Mouse (Mus musculus): Measurements from ENCODE around the gene Ppp2r1b.
"Not testable (repeated sequence)": the region's sequence is repeated elsewhere in the genome, so short reads cannot be mapped to it uniquely, and the experiment has no call there.

The Ppp2r1b gene

DNA sequence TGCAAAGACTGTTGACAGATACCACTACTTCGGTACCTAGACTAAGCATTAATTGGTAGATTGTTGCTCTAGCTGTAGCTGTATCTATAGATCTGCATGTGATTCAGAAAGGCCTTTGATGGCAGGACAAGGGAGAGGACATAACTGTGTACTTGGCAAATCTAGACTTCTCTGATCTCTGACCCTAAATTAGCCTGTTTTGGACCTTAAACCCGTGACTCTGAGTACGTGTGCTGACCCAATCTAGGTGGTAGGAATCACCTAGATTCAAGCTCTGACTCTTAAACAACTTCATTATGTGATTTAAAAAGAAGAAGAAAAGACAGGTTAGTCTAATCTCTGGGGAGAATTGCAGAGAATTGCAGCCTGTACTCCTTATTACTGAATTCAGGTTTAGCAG, at the start of gene Ppp2r1b:
Gene Ppp2r1b (plus strand): TSS at position 221 of the 400 bp plus-strand sequence.
- in situ Hi-C loops (cut with MboI, MseI), result no loop called here

GRCm38 (mm10) chr9:50796776-50797175, 48.3 kb upstream of the Ppp2r1b start:
- in situ Hi-C loops (cut with MboI, MseI), result no loop called here

DNA sequence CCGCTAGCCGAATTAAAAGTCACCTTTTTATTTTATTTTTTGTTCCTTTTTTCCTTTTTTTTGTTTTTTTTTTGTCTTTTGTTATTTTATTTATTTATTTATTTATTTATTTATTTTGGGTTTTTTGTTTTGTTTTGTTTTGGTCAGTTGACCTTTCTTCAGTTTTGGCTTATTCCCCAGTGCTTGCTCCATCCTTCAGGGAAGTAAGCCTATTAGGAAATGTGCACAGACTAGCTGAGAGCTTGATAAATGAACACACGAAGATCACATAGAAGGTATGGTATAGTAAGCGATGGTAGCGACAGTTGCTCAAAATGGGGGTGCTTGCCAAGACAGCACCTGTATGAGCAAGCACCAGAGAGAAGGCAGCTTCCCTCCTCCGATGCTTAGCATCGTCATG, 47.5 kb upstream of the Ppp2r1b start:
- in situ Hi-C loops (cut with MboI, MseI), result no loop called here

GRCm38 (mm10) chr9:50798368-50798767, 46.7 kb upstream of the Ppp2r1b start:
- in situ Hi-C loops (cut with MboI, MseI), result no loop called here

GRCm38 (mm10) chr9:50800985-50801384, 44.1 kb upstream of the Ppp2r1b start:
- in situ Hi-C loops (cut with MboI, MseI), result no loop called here

DNA sequence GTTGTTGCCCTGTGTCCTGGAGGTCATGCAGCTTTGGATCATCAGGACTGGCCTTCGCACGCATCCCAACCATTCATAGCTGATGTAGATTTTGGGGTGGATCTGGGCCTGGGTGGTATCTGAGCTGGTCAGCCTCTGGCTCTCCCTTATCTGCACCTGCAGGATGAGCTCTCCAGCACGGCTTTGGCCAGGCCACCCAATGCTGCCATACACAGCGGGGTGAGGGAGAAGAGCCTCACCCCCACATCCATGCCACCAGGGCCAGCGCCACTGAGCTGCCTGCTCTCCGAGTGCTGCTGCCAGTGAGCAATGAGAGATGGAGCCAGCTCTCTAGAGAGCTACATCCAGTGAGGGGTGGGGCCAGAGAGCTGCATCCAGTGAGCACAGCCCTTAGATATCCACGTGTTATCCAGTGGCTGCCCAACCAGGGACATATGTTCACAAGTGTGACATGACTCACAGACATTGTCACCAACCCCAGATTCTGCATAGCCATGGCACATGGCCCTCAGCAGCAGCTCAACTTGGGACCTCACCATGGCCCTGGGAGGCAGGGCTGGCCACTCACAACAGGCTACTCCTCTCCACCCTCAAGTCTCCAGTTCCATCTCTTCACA, 41.9 kb upstream of the Ppp2r1b start:
- in situ Hi-C loops (cut with MboI, MseI), result no loop called here

- in situ Hi-C loops (cut with MboI, MseI), result no loop called here
Observed at GRCm38 (mm10) chr9:50808471-50808870, 36.6 kb upstream of the Ppp2r1b start.

GRCm38 (mm10) chr9:50809146-50809545, 36.0 kb upstream of the Ppp2r1b start:
- in situ Hi-C loops (cut with MboI, MseI), result no loop called here

- in situ Hi-C loops (cut with MboI, MseI), result loop anchor here (5.0 kb wide), 1 partner anchor 41 kb away; no protein-coding TSS in a partner anchor
Observed at GRCm38 (mm10) chr9:50811187-50811586, 33.9 kb upstream of the Ppp2r1b start.

GRCm38 (mm10) chr9:50811746-50812145, 33.4 kb upstream of the Ppp2r1b start:
- in situ Hi-C loops (cut with MboI, MseI), result loop anchor here (5.0 kb wide), 1 partner anchor 41 kb away; no protein-coding TSS in a partner anchor

- in situ Hi-C loops (cut with MboI, MseI), result loop anchor here (5.0 kb wide), 1 partner anchor 39 kb away; no protein-coding TSS in a partner anchor
Observed at GRCm38 (mm10) chr9:50813796-50814195, 31.3 kb upstream of the Ppp2r1b start.

- in situ Hi-C loops (cut with MboI, MseI), result no loop called here
Observed at GRCm38 (mm10) chr9:50815666-50816065, 29.4 kb upstream of the Ppp2r1b start.

DNA sequence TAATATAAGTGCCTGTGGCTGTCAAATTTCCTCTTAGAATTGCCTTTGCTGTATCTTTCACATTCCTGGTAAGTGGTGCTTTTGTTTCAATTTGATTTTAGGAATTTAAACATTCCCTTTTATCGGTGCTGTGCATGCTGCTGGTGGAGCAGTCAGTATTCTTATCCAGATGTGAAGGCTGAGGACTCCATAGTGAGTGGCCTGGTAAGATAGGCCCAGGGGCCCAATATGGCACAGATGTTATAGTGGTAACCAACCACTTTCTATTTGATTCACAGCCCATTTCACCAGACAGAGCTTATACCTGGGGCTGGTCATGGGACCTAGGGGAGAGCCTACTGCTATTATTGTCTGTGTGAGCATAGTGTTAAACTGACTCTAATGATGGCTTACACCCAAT, 28.6 kb upstream of the Ppp2r1b start:
- in situ Hi-C loops (cut with MboI, MseI), result no loop called here

DNA sequence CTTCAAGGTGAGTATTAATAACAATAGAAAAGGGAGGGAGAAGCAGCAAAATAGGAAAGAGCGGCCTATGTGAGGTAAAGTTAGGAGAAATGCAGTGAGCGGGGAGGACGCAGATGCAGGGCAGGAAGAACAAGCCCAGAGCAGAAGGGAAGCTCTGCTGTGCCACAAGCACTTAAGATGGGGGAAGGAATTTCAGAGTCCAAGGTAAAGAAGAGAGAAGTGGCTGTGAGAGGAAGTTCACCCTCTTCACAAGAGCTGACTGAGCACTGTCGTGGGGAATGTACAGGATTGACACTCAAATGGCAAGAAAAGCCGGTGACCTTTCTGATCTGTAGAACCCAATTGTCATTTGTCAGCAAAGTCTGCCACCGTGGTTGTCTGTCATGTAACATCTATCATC, 27.1 kb upstream of the Ppp2r1b start:
- in situ Hi-C loops (cut with MboI, MseI), result no loop called here

DNA sequence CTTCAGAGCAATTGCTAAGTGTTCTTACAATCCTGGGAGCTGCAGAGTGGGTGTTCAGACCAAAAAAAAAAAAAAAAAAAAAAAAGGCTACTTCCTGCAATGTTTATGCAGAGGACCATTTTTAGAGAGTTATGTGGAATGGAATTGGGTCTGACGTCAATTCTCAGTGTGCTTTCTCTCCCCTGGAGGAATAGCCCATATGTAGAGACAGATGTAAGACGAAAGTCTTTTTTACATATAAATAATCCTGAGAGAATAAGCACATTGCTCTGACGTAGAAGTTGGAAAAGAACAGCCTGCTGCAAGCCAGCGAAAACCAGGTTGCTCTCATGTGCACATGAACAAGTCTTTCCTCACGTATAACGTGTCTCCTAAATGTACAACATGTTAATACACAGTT, 25.4 kb upstream of the Ppp2r1b start:
- in situ Hi-C loops (cut with MboI, MseI), result no loop called here

GRCm38 (mm10) chr9:50821651-50822050, 23.4 kb upstream of the Ppp2r1b start:
- in situ Hi-C loops (cut with MboI, MseI), result no loop called here

GRCm38 (mm10) chr9:50822216-50822615, 22.9 kb upstream of the Ppp2r1b start:
- in situ Hi-C loops (cut with MboI, MseI), result no loop called here

DNA sequence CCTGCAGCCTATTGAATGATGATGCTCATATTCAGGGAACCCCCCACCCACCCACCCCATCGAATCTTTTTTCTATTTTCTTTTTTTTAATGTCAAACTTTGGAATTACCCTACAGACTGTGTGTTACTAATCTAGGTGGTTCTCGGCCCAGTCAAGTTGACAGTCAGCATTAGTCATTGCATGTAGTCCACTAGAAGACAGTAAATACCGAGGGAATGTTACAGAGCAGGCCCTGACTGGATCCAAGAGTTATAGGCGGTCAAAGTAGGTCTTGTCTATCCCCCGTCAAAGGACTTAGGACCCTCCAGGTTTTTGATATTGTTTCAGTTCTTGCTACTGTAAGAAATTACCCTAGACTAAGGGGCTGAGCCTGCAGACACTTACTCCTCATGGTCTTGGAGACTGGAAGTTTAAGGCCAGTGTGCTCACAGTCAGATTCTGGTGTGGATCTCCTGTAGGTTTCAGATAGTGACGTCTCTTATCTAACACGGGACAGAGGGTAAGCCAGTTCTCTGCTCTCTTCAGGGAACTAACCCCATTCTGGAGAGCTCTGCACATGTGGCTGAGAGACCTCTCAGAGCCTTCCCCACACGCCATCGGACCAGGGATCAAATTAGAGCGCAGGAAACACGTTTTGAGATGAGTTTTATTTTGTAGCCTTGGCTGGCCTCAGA, 21.2 kb upstream of the Ppp2r1b start:
- in situ Hi-C loops (cut with MboI, MseI), result no loop called here

DNA sequence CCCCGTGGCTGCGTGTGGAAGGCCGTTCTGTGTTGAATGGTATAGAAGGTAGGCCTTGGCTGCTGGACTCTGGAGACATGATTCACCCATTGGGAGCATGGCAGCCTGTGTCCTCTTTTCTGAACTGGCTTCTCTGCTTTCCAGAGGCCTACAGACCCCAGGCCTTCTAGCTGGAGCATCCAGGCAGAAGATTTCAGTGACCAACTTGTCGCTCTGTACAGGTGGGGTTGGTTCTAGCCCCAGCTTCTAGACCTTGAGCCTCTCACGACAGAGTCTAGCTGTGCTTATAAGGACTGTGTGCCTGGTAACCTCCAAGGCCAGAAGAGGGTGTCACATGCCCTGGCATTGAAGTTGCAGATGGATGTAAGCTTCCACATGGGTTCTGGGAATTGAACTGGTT, 13.6 kb upstream of the Ppp2r1b start:
- in situ Hi-C loops (cut with MboI, MseI), result no loop called here

DNA sequence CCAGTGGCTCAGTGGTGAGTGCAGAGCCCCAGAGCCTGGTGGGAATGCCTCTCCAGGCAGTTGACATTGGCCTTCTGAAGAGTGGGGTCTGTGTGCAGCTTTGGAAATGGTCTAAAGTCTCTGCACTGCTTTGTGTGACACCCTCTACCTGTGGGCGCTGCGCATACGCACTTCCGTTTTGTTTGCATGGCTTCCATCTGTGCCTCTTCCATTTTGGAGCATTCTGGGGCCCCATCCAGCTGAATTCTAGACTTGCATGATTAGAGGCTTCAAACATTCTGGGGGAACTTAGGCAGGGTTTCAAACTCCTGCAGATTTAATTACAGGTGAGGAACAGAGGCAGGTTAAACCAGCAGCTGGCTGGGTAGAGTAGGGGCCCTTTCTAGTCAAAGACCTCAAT, 12.9 kb upstream of the Ppp2r1b start:
- in situ Hi-C loops (cut with MboI, MseI), result no loop called here

- in situ Hi-C loops (cut with MboI, MseI), result not testable (repeated sequence)
Observed at GRCm38 (mm10) chr9:50832582-50832981, 12.5 kb upstream of the Ppp2r1b start.

DNA sequence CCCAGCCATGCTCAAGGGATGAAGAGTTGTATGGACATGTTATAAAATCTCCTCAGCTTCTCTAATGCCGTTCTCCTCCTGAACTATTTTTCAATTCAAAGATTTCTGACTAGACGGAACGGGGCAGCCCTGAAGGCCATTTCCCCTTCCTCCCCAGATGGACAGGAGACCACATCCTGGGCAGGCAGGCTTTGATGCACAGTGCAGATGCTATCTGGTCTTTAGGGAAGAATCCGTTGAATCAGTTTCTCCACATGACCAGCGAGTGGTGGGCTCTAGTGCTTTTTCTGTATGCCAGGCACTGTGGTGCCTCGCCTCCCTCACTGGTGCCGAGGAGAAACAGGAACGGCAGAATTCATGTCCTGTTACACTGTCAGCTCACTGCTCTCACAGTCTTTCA, 11.3 kb upstream of the Ppp2r1b start:
- in situ Hi-C loops (cut with MboI, MseI), result no loop called here

DNA sequence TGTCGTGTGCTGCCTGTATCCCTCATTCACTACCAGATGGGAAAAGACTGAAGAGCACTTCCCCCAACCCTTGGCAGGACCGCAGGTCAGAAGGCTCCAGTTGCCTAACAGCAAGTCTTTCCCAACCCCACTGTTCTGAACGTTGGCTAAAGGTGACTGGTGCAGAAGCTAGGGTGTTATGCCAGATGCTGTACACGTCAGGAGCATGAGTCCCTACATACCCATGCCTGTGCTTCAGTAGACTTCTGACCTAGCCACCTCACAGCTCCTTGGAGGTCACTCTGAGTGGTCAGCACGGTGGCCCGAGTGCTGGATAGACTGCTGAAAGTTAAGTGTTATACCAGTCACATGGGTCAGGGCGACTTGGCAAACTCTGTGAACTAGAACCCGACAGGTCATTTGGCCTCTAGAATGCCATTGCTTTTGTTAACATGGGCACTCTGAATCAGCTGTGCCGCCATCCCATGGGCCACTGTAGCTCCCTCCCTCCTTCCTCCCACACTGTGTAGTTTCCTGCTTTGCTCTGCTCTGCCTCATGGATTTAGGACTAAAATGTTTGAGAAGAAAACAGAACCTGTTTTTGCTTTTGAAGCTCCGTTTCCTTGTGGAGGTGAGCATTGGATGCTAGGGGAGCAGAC, 9.9 kb upstream of the Ppp2r1b start:
- in situ Hi-C loops (cut with MboI, MseI), result no loop called here
